Mouse (Mus musculus) heart, postnatal 14 days (tissue): ENCODE measurements around the gene Slc29a3. TPM values are rescaled to one million over a fixed set of nuclear protein-coding genes. Genes with fewer than 3 reads are reported as not detected.
A peak's percentile ranks its signal among the peaks of the same experiment; 100 is the strongest.

ENCODE experiments used
- DNase-seq, 2 experiments: peaks; one replicate each; pipeline ENCODE4 v3.0.0; 2021 to 2022
- intact Hi-C: fragments of 180-260 bp; cut with DNase I; formaldehyde crosslinking; loops from one replicate; pipeline ENCODE4 v1.15.1; 2025
- total RNA-seq, 2 experiments: library from RNA; stranded (reverse); gene quantifications; 2 replicates each; pipeline ENCODE4 v1.2.3; 2021

Slc29a3 gene
- total RNA-seq, 2 experiments from 2014 or later = 6.1 to 7.4 TPM

DNA sequence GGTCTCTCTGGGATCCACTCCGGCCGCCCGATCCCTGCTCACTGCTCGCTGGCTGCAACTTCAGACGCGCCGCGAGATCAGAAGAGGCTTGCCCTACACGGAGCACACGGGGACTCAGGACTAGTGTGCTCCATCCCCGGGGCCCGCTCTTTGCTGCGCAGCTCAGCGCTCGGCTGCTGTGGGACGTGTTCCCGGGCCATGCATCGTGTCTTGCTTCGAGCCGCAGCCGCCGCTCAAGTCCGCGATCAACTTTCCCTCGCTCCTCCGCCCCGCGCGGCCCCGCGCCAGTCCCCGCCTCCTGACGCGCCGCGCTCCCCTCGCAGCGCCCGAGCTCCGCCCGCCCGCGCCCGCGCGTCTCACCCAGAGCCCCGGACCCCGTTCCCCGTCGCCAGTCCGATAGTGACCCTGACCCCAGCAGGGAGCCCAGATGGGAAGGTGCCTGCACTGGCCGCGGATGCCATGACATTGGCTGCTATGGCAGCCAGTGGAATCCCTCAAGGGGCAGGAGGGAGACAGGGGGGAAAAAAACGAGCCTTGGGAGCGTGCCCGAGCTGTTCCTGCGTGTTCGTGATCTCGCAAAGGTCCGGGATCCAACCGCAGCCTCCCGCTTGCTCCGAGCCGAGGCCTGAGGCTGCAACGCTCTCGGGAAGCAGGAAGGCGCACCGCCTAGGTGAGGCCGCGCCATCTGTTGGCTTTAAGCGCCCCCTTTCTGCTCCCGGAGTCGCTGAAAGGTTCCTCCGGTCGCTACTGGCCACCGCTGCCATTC, 65.4 kb downstream of the Slc29a3 start:
- intact Hi-C loops = loop anchor here (1.0 to 5.0 kb wide), 2 partner anchors 60 to 156 kb away; no protein-coding TSS in a partner anchor
- DNase-seq = peak; percentile 72 to 74

GRCm38 (mm10) chr10:60686641-60686975, 66.0 kb downstream of the Slc29a3 start:
- DNase-seq = peak; percentile 8 to 21
- intact Hi-C loops = loop anchor here (5.0 kb wide), 1 partner anchor 59 kb away; no protein-coding TSS in a partner anchor

- no peak for DNase-seq
- intact Hi-C loops = loop anchor here (5.0 kb wide), 1 partner anchor 59 kb away; no protein-coding TSS in a partner anchor
Observed at GRCm38 (mm10) chr10:60685764-60686640, 66.6 kb downstream of the Slc29a3 start.

- no peak for DNase-seq
- intact Hi-C loops = no loop called here
Observed at GRCm38 (mm10) chr10:60678926-60679325, 73.7 kb downstream of the Slc29a3 start.

GRCm38 (mm10) chr10:60677319-60677718, 75.3 kb downstream of the Slc29a3 start:
- intact Hi-C loops = no loop called here
- no peak for DNase-seq

DNA sequence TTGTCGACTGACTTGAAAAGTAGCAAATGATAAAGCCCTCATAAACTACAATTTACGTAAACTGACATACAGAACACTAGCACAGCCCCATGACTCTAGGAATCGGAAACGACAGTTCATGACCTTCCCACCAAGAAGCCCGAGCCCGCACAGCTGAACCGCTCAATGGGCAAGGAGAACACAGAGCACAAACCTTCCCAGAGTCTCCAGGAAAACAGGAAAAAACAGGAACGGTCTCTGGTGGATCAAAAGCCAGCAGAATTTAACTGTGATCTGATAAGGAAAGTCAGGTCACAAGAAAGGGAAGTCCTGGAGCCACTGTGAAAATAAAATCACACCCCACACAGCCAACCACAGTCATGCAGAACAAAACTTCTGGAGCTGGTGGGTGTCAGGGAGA, 82.4 kb downstream of the Slc29a3 start:
- no peak for DNase-seq

DNA sequence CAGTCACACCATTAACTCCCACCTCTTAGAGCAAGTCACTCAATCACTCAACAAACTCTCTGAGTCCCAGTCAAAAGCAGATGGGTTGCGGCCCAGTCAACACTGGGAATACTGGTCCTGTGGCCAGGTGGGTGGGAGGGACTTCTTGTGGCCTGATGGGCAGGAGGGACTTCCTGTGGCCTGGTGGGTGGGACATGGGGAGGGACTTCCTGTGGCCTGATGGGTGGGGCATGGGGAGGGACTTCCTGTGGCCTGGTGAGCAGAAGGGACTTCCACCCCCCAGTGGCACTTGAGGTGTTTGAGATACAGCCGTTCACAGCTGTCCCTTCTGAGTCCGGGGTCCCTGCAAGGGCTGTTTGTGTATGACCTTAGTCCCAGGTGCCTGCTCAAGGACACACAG, 84.0 kb downstream of the Slc29a3 start:
- DNase-seq = no peak
- intact Hi-C loops = no loop called here

More for the DNA sequence above, 82.4 kb downstream of the Slc29a3 start:
- intact Hi-C loops = no loop called here

Other genes with a start within 250 kb of the Slc29a3 start
- 1 to 10 TPM; 5.1 to 6.0 TPM for gene Cdh23, start 56.3 kb downstream of the Slc29a3 start, total RNA-seq
- 10 to 100 TPM; 24.0 to 25.1 TPM for gene Unc5b, start 78.8 kb upstream of the Slc29a3 start, total RNA-seq